Mouse (Mus musculus): ENCODE measurements around the gene Mcl1. TPM values are rescaled to one million over a fixed set of nuclear protein-coding genes. Genes with fewer than 3 reads are reported as not detected.
A peak's percentile ranks its signal among the peaks of the same experiment; 100 is the strongest.
"Not testable (repeated sequence)": the region's sequence is repeated elsewhere in the genome, so short reads cannot be mapped to it uniquely, and the experiment has no call there.

Mcl1 gene
- total RNA-seq, 4 experiments from 2014 or later: 123 to 159 (median 134) TPM

DNA sequence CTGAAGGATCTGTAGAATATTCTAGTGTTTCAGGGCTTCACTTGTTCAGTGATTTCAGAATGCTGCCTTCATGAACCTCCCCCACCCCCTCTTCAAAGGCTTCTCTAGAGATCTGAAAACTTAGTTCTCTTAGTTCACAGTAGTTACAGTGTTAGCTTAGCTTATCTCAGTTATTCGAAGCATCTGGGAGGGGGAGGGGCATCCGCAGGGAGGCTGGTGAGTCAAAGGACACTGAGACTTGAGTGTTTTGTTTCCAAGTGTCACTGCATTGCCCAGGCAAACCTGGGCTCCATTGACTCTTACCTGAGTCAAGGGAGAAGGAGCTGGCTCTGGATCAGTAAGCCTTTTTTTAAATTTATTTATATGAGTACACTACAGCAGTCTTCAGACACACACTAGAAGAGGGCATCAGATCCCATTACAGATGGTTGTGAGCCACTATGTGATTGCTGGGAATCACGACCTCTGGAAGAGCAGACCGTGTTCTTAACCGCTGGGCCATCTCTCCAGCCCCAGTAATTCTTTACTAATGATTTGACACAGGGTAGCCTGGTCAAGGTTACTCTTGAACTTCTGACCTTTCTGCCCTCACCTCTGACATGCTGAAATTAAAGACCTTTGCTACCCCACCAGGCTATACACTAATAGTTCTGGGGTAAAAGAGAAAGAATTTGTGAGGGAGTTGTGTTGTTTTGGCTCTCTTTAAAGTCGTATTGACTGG, 7.7 kb downstream of the Mcl1 start:
- DNase-seq (ENCODE audit: low spot score): no peak

DNA sequence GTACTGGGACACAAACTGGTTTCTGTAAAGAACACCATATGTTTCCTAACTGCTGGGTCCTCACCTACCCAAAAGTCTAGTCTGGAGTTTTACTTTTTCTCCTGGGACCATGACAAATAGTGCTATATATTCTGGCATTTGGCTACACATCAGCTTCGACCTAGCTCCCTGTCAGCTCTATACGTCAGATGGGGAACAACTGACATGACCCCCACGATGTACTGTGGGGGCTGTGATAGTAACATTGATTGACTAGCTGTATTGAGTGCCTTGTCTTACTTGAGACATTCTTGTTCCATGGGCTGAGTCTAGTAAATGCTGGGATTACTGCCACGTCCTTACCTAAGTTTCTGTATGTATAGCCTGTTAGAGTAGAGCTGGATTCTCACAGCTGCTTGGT, 8.9 kb downstream of the Mcl1 start:
- no peak for DNase-seq (ENCODE audit: low spot score)

DNA sequence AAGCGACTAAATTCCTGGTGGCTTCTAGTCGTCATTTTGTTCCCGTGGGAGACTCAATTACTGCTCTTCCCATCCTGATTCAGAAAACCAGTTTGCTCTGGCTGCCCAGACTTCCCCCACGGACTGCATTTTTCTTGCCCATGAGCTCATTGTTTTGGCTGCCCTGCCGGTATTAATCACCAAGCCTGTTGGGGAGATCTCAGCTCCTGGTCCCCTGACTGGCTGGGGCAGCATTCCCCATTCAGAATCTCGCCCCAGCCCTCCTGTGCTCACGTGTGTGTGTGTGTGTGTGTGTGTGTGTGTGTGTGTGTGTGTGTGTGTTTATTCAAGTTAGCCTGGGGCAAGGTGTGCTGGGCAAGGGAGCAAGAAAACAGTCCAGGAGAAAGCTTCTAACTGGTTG, 9.4 kb downstream of the Mcl1 start:
- DNase-seq (ENCODE audit: low spot score): no peak

- DNase-seq (ENCODE audit: low spot score): no peak
Observed at GRCm38 (mm10) chr3:95668589-95669308, 10.2 kb downstream of the Mcl1 start.

DNA sequence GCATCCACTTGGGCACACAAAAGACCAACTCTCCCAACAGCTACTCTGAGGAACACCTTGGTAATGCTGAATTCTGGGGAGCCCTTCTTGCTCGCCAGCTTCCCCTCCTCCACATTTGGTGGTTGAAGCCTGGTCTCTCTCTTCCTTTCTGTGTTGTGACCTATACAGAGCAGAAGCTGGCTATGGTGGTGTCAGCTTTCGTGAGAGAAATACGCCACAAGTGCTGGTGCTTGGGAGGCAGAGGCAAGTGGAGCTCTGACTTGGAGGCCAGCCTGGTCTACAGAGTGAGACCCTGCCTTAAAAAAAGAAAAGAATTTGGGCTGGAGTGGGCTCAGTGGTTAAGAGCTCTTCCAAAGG, 10.7 kb downstream of the Mcl1 start:
- DNase-seq (ENCODE audit: low spot score): no peak

GRCm38 (mm10) chr3:95670419-95670818, 11.8 kb downstream of the Mcl1 start:
- not testable (repeated sequence) for DNase-seq (ENCODE audit: low spot score)

GRCm38 (mm10) chr3:95671201-95671600, 12.6 kb downstream of the Mcl1 start:
- no peak for DNase-seq (ENCODE audit: low spot score)

GRCm38 (mm10) chr3:95672461-95672860, 13.9 kb downstream of the Mcl1 start:
- DNase-seq (ENCODE audit: low spot score): no peak

- no peak for DNase-seq (ENCODE audit: low spot score)
Observed at GRCm38 (mm10) chr3:95672861-95673706, 14.5 kb downstream of the Mcl1 start.

GRCm38 (mm10) chr3:95673707-95674211, 15.2 kb downstream of the Mcl1 start:
- no peak for DNase-seq (ENCODE audit: low spot score)

- DNase-seq (ENCODE audit: low spot score): peak; percentile 90
Observed at GRCm38 (mm10) chr3:95674236-95674635, 15.6 kb downstream of the Mcl1 start.

DNA sequence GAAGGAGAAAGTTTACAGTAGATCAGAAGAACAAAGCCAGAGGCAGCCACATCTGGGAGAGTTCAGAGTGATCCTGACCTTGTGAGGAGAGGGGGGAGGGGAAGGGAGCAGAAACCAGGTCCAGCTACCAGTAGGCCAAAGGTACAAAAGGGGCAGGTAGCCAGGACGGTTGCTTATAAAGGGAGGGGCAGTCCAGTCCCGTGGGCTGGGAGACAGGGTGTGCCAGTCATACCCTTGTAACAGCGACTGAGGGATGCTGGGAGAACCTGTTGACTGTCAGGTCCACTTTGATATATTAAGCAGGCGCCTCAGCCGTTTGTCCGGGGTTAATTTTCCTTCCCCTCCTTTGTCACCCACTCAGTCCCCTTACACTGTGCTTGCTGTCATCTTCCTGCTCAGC, 16.2 kb downstream of the Mcl1 start:
- no peak for DNase-seq (ENCODE audit: low spot score)

DNA sequence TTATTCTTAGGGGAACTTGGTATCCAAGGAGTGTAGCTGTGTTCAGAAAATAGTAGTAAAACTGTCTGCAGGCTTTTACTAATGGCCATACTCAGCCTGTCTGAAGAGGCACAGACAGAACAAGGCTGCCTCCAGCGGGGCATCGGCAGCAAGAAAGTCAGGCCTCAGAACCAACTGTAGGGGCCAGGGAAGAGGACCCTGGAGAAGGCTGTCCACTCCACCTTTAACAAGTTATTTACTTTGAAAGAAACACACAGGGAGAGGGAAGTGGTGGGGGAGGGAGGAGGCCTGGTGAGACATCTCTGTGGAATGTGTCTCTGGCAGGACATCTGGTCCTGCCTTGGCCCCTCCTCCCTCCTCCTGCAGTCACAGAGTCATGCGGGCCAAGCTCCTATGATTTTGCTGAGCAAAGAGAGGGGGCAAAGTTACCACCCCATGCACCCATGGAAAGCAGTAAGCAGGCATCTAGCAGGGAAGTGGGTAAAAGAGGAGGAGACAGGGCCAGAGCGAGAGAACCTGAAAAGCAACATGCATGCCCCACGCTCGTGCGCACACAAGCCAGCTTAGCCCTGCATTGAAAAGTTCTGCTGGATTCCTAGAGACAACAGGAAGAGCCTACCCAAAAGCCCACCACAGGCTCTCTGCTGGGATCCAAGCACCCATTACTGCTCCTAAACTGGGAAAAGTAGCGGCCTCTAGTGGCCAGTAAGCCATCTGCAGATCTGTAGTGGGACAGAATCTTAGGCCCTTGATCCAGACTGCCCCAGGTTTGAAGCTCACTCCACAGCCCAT, 16.9 kb downstream of the Mcl1 start:
- DNase-seq (ENCODE audit: low spot score): peak; percentile 92

DNA sequence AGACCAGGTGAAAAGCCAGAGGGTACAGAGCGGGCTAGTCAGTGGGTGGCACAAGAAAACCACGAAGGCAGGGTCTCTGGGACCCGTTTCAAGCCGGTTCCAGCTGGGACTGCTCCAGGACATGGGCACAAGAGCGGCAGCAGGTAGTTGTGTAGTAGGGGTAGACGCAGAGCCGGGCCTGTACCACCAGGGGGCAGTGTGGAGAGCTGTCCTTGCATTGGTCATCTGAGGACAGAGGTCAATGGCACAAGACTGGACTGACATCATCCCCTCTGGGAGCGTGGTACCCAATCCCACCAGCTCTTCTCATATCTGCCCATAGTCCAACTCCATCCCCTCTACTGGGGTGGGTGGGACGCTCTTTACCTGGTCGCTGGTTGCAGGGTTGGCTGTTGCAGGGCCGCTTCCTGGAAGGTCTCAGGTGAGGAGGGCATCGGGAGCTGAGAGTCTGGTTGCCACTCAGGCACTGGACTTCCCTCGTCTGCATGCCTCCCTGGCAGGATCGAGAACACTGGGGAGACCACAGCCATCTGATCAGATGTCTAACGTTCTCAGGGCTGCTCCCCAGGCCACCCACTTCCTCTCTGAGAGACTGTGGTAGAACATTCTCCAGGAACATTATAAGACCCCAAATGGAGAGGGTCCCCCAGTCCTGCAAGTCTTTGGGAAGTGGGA, 18.3 kb downstream of the Mcl1 start:
- DNase-seq (ENCODE audit: low spot score): peak; percentile 88

DNA sequence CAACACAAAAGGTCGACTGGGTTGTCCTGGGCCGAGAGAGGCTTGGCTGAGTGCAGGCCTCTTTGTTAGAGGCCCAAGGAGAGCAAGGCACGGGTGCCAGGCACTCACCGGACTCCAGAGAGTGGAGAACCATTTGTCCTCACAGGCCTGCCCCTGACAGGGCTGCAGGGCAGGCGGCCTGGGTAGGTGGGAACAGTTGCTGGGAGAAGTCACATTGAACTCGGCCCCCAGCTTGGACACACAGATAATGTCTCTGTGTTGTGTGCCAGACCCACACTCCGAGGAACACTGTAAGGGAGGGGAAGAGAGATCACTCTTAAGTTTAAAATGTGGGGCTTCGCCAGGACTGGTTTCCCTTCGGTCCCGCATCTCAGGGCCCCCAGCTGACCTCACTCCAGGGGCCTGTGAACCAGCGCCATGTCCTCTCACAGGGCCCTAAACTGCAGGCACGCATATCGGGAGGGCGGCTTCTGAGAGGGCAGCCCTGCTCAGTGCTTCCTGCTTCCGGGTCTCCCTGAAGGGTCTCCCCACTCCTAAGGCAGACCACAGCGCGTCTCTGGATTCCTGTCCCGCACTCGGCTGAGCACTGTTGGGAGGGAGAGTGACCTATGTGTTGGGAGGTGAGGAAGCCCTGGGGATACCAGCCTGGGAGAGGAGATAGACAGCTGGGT, 19.0 kb downstream of the Mcl1 start:
- DNase-seq (ENCODE audit: low spot score): no peak

- no peak for DNase-seq (ENCODE audit: low spot score)
Observed at GRCm38 (mm10) chr3:95679551-95679950, 21.0 kb downstream of the Mcl1 start.

- DNase-seq (ENCODE audit: low spot score): no peak
Observed at GRCm38 (mm10) chr3:95680673-95681072, 22.1 kb downstream of the Mcl1 start.

DNA sequence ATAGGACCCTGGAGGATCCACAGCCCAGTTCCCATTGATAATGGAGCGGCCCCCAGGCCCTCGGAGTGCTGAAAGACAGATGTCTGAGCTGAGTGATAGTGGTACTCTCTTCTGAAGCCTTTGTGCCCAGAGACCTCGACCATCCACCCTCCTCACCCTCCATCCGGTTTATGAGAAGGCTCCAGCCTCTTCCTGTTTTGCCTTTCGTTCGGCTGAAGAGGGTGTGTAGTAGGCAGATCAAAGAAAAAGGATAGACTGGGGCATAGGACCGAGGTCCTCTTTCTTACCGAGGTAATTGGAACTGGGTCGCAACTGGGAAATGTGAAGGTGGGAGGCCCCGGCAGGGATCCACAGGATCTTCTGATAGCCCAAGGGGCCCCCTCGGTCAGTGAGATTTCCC, 22.8 kb downstream of the Mcl1 start:
- DNase-seq (ENCODE audit: low spot score): no peak

GRCm38 (mm10) chr3:95682878-95683277, 24.3 kb downstream of the Mcl1 start:
- no peak for DNase-seq (ENCODE audit: low spot score)

DNA sequence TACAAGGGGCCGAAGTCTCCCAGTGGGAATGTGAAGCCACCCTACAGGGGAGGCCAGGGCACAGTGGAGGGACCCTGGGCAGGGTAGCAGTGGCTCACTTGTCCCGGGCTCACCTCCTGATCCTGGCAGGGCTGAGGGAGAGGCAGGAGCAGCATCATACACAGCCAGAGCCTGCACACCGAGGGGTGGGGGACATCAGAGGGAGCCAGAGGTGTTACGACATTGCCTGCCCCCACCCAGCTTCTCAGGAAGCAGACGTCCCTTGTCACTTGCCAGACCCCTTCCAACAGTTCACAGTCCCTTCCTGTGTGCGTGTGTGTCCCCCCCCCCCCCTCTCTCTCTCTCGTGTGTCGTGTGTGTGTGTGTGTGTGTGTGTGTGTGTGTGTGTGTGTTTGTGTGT, 26.3 kb downstream of the Mcl1 start:
- DNase-seq (ENCODE audit: low spot score): no peak

Measured in heart, adult 8-10 months (tissue).